Mouse (Mus musculus): ENCODE results near the gene Ppp4r4.
"Not testable (repeated sequence)": the region's sequence is repeated elsewhere in the genome, so short reads cannot be mapped to it uniquely, and the experiment has no call there.

Gene Ppp4r4

GRCm38 (mm10) chr12:103540429-103540828 lies 8.3 kb downstream of the Ppp4r4 start:
- DNase-seq, result no peak

GRCm38 (mm10) chr12:103543351-103543750 lies 11.3 kb downstream of the Ppp4r4 start:
- no peak for DNase-seq

- no peak for DNase-seq
Measured at GRCm38 (mm10) chr12:103544213-103544612, 12.1 kb downstream of the Ppp4r4 start.

- DNase-seq, result no peak
Measured at GRCm38 (mm10) chr12:103547438-103547837, 15.4 kb downstream of the Ppp4r4 start.

- DNase-seq, result no peak
Measured at GRCm38 (mm10) chr12:103548526-103548925, 16.4 kb downstream of the Ppp4r4 start.

- DNase-seq, result no peak
Measured at GRCm38 (mm10) chr12:103550047-103550446, 18.0 kb downstream of the Ppp4r4 start.

- DNase-seq, result no peak
Measured at GRCm38 (mm10) chr12:103551422-103551821, 19.3 kb downstream of the Ppp4r4 start.

GRCm38 (mm10) chr12:103552506-103552905 lies 20.4 kb downstream of the Ppp4r4 start:
- DNase-seq, result no peak

- no peak for DNase-seq
Measured at GRCm38 (mm10) chr12:103553497-103553896, 21.4 kb downstream of the Ppp4r4 start.

- DNase-seq, result no peak
Measured at GRCm38 (mm10) chr12:103556856-103557255, 24.8 kb downstream of the Ppp4r4 start.

GRCm38 (mm10) chr12:103564726-103565125 lies 32.6 kb downstream of the Ppp4r4 start:
- no peak for DNase-seq

GRCm38 (mm10) chr12:103565151-103565550 lies 33.1 kb downstream of the Ppp4r4 start:
- no peak for DNase-seq

- DNase-seq, result peak in 1 of 2 experiments; percentile 18
Measured at GRCm38 (mm10) chr12:103567129-103567528, 35.0 kb downstream of the Ppp4r4 start.

- no peak for DNase-seq
Measured at GRCm38 (mm10) chr12:103569690-103570089, 37.6 kb downstream of the Ppp4r4 start.

- DNase-seq, result not testable (repeated sequence)
Measured at GRCm38 (mm10) chr12:103578148-103578547, 46.1 kb downstream of the Ppp4r4 start.

- no peak for DNase-seq
Measured at GRCm38 (mm10) chr12:103583771-103584170, 51.7 kb downstream of the Ppp4r4 start.

- no peak for DNase-seq
Measured at GRCm38 (mm10) chr12:103598411-103598810, 66.3 kb downstream of the Ppp4r4 start.

GRCm38 (mm10) chr12:103600364-103600763 lies 68.3 kb downstream of the Ppp4r4 start:
- no peak for DNase-seq

GRCm38 (mm10) chr12:103601839-103602238 lies 69.8 kb downstream of the Ppp4r4 start:
- DNase-seq, result no peak

GRCm38 (mm10) chr12:103615141-103615540 lies 83.1 kb downstream of the Ppp4r4 start:
- DNase-seq, result no peak

- DNase-seq, result no peak
Measured at GRCm38 (mm10) chr12:103615734-103616133, 83.7 kb downstream of the Ppp4r4 start.

- DNase-seq, result no peak
Measured at GRCm38 (mm10) chr12:103616860-103617261, 84.8 kb downstream of the Ppp4r4 start.

GRCm38 (mm10) chr12:103631203-103631612 lies 99.1 kb downstream of the Ppp4r4 start, which contains the start of gene Serpina10:
Gene Serpina10, minus strand, starts transcription at chr12:103631444.
- DNase-seq, result no peak

GRCm38 (mm10) chr12:103634430-103634829 lies 102.3 kb downstream of the Ppp4r4 start:
- no peak for DNase-seq

GRCm38 (mm10) chr12:103635846-103636245 lies 103.8 kb downstream of the Ppp4r4 start:
- no peak for DNase-seq

- DNase-seq, result peak; percentile 90 to 94
Measured at GRCm38 (mm10) chr12:103643336-103643735, 111.3 kb downstream of the Ppp4r4 start.

Measured in kidney, postnatal 4 days (tissue).